Comparison of ENCODE assay signal across 9 mouse cellular contexts in genomic region chr5:53258038-53258786, GRCm38 (mm10). TPM values are rescaled to one million over a fixed set of nuclear protein-coding genes. Genes with fewer than 3 reads are reported as not detected.
A peak's percentile ranks its signal among the peaks of the same experiment; 100 is the strongest.
DNase-seq lines count a peak whose midpoint lies in the region; ATAC-seq and TF ChIP-seq lines count a peak whose summit lies in the region.
"Had no signal": no experiment of that assay in that cellular context is flagged by ENCODE, and none has a peak within 500 bp of the region (broad histone marks: within the 10 kb centered on the region; RNA-seq: fewer than 3 reads in every experiment).

No protein-coding gene starts in this region.

- H3K27ac ChIP-seq in cerebellum, adult 2 months (ENCODE audit: insufficient read depth, low read length): no peak overlapping the region
- no peak overlapping the region for H3K27ac ChIP-seq in liver, adult 2 months (replicated peaks; ENCODE audit: insufficient read depth, low read depth, low read length)
- H3K27ac ChIP-seq in neural tube, embryonic 12.5 days: no peak overlapping the region

- H3K27me3 ChIP-seq in cerebellum, adult 2 months (ENCODE audit: control insufficient read depth, insufficient read depth, low read length): no peaks in the 10 kb centered on the region
- no peaks in the 10 kb centered on the region for H3K27me3 ChIP-seq in liver, adult 2 months (ENCODE audit: control insufficient read depth, insufficient read depth, low read length)
- 0 out of 2 replicates have a peak, but pooled peaks cover 2% of the 10 kb centered on the region for H3K27me3 ChIP-seq in neural tube, embryonic 12.5 days (replicated peaks)
- H3K27me3 ChIP-seq: CH12.LX had no signal

- peak; percentile 39 to 54 for DNase-seq in cerebellum, adult 2 months
- DNase-seq in cerebellum, postnatal 4 days (ENCODE audit: low spot score in 2 of 2): no peak
- DNase-seq in CD4-positive, CD25-positive, alpha-beta regulatory T cell, adult 2 months (ENCODE audit: low read depth, low spot score): peak; percentile 47
- DNase-seq in cerebellum, postnatal 36 days: peak; percentile 28 to 44
- no peak for DNase-seq in liver, adult 2 months (ENCODE audit: extremely low read depth, low read depth, low spot score)
- DNase-seq in spleen, postnatal 10 days (ENCODE audit: low spot score in 2 of 2): no peak

- H3K9me3 ChIP-seq in neural tube, embryonic 12.5 days: 0 out of 2 replicates have a peak, but pooled peaks cover 3% of the 10 kb centered on the region

- peak overlapping the region; percentile 68 for H3K4me2 ChIP-seq in neural tube, embryonic 12.5 days (replicated peaks)

- peak overlapping the region; percentile 35; the same call in 1 of the 2 replicates for H3K9ac ChIP-seq in liver, adult 2 months (ENCODE audit: low read depth, low read length)
- peak overlapping the region; percentile 33 for H3K9ac ChIP-seq in neural tube, embryonic 12.5 days

- H3K4me3 ChIP-seq in cerebellum, adult 2 months (replicated peaks; ENCODE audit: insufficient read depth, low read depth, low read length): peak overlapping the region; percentile 72
- H3K4me3 ChIP-seq in liver, adult 2 months (ENCODE audit: insufficient read depth, low read depth, low read length): no peak overlapping the region
- H3K4me3 ChIP-seq in neural tube, embryonic 12.5 days: peak overlapping the region; percentile 27

- no peaks in the 10 kb centered on the region for H3K79me2 ChIP-seq in liver, adult 2 months (ENCODE audit: control insufficient read depth, insufficient read depth, low read length)

- TF ChIP-seq CTCF in cerebellum, adult 2 months (IDR thresholded peaks at IDR 0.05; ENCODE audit: borderline replicate concordance, insufficient read depth, low read depth, low read length): peak; percentile 10; the same call in 1 of the 2 replicates
- TF ChIP-seq CTCF in liver, adult 2 months (IDR thresholded peaks at IDR 0.05; ENCODE audit: low read depth, low read length): no peak

- H3K36me3 ChIP-seq in liver, adult 2 months (ENCODE audit: control insufficient read depth, insufficient read depth, low read length): no peaks in the 10 kb centered on the region
- no peaks in the 10 kb centered on the region for H3K36me3 ChIP-seq in neural tube, embryonic 12.5 days

- H3K4me1 ChIP-seq in cerebellum, adult 2 months (ENCODE audit: control insufficient read depth, insufficient read depth, low read length): peaks cover 3% of the 10 kb centered on the region; the same call in 1 of the 2 replicates
- peaks cover 11% of the 10 kb centered on the region for H3K4me1 ChIP-seq in liver, adult 2 months (ENCODE audit: control insufficient read depth, insufficient read depth, low read length)
- H3K4me1 ChIP-seq in neural tube, embryonic 12.5 days: peaks cover 9% of the 10 kb centered on the region; the same call in 1 of the 2 replicates

- 6% methylated on average over 29 of the region's 29 CpGs for WGBS in cerebellum, adult 2 months
- 8% methylated on average over 29 of the region's 29 CpGs for WGBS in liver, adult 2 months
- 5% methylated on average over 29 of the region's 29 CpGs for WGBS in neural tube, embryonic 12.5 days

- peak; percentile 62 to 65 for ATAC-seq in hematopoietic stem cell, adult 5-6 weeks (replicated peaks in 1 of 2; ENCODE audit: insufficient read depth in 1 of 2, low FRiP score in 2 of 2, low TSS enrichment in 1 of 2, low read depth in 1 of 2, poor library complexity in 2 of 2, severe bottlenecking in 2 of 2)
- peak; percentile 71 for ATAC-seq in neural tube, embryonic 12.5 days (ENCODE audit: low FRiP score, low read depth)

- TF ChIP-seq POLR2A in cerebellum, adult 2 months (IDR thresholded peaks at IDR 0.05; ENCODE audit: borderline replicate concordance, insufficient read depth, low read length): no peak
- TF ChIP-seq POLR2A in liver, adult 2 months (IDR thresholded peaks at IDR 0.05; ENCODE audit: extremely low read depth, insufficient read depth, low read length): no peak

RNA-seq across cellular contexts. Expression of gene Smim20, which starts 8.7 kb away (rescaled TPM):
- polyA plus RNA-seq in cerebellum, adult 2 months (2012; rRNA removed): 63.4 and 64.5 TPM in 2 replicates
- total RNA-seq in hematopoietic stem cell, adult 5-6 weeks (2017): 23.4 and 61.0 TPM in 2 replicates
- 36.3 and 40.1 TPM in 2 replicates for total RNA-seq in liver, adult 2 months (2014; rRNA removed)
- polyA plus RNA-seq in liver, adult 2 months (2012; rRNA removed): 39.2 and 42.4 TPM in 2 replicates
- 65.6 and 75.6 TPM in 2 replicates for polyA plus RNA-seq in neural tube, embryonic 12.5 days (2016; fragmentation: Nextera tagmentation; extraction: Ambion mirVana)

RNA-seq across cellular contexts. Expression of gene Sel1l3, which starts 44.5 kb away (rescaled TPM):
- 70.8 and 85.1 TPM in 2 replicates for polyA plus RNA-seq in cerebellum, adult 2 months (2012; rRNA removed)
- 0.35 and 0.69 TPM in 2 replicates for total RNA-seq in hematopoietic stem cell, adult 5-6 weeks (2017)
- total RNA-seq in liver, adult 2 months (2014; rRNA removed): 8.1 and 8.2 TPM in 2 replicates
- 1.8 and 4.9 TPM in 2 replicates for polyA plus RNA-seq in liver, adult 2 months (2012; rRNA removed)
- 4.6 and 5.7 TPM in 2 replicates for polyA plus RNA-seq in neural tube, embryonic 12.5 days (2016; fragmentation: Nextera tagmentation; extraction: Ambion mirVana)

Comparison
In these comparisons a context has a peak if more than half of its experiments do, and no peak if none do; other contexts are left out.
1. DNase-seq: peak in cerebellum, adult 2 months (2 of 2), CD4-positive, CD25-positive, alpha-beta regulatory T cell, adult 2 months (single experiment) and cerebellum, postnatal 36 days (2 of 2); none in cerebellum, postnatal 4 days (0 of 2), liver, adult 2 months (single experiment) and spleen, postnatal 10 days (0 of 2).
2. RNA of gene Sel1l3, which starts 44.5 kb away (polyA plus RNA-seq): 70.8 to 85.1 TPM in cerebellum, adult 2 months; 4.6 to 5.7 TPM in neural tube, embryonic 12.5 days and 1.8 to 4.9 TPM in liver, adult 2 months; every median in the first group is over 10 times any median in the second.